Mouse (Mus musculus): ENCODE data around the gene Ttll9. TPM values are rescaled to one million over a fixed set of nuclear protein-coding genes. Genes with fewer than 3 reads are reported as not detected.

Gene Ttll9
- polyA plus RNA-seq (2017; shearing (Covaris generic)) = not detected

GRCm38 (mm10) chr2:152962091-152962793, at the start of gene Ttll9:
Ttll9 (plus strand) TSS chr2:152962485.

DNA sequence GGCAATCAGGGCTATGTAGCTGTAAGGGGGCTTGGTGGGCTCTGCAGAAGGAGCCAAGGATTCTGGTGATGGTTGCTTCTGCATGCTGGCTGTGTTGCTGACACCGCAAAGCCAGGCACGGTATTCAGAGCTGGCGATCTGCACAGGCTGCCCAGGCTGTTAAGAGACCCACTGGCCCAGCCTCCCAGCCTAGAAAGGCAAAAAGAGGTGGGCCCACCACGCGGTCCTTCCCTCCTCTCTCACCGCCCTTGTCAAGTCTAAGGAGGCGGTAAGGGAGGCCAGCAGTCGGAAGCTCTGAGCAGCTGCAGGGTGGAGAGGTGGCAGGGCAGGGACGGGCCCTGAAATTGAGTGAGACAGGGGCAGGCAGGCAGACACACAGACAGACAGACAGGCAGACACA, 29.2 kb upstream of the Ttll9 start, which contains the start of gene Foxs1:
TSS of gene Foxs1 (minus strand) at position 161 of the 400 bp plus-strand sequence.

DNA sequence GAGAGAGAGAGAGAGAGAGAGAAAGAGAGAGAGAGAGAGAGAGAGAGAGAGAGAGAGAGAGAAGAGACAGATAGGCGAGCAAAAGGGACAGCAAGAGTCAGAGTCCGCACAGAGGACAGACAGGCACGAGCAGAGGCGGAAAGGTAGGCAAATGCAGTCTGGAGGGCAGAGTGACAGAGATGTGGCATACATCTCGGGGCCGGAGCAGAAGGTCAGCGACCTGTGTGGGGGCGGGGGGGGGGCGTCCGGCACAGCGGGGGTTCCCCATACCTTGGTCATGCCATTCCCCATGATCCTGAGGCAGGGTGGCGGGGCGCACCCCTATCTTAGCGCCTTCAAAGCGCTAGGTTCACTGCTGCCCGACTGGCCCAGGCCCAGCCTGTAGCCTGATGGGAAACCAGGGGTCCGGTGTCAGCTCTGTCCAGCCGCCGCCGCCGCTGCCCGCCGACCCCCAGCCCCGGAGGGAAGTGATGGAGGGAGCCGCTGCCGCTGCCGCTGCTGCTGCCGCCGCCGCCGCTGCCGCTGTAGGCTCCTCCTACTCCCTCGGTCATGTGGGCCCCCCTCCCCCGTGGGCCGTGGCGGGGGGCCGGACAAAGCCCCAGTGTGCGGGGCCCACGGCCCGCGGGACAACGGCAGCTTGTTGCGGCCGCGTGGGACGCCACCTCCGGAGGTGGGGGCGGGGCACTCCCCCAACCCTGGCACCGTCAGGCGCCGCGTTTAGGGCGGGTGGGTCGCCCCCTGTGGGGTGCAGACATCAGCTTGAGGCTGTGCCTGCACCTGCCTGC, 11.0 kb upstream of the Ttll9 start, which contains the start of gene Dusp15:
TSS of gene Dusp15 (minus strand) at position 634 of the 785 bp plus-strand sequence.

DNA sequence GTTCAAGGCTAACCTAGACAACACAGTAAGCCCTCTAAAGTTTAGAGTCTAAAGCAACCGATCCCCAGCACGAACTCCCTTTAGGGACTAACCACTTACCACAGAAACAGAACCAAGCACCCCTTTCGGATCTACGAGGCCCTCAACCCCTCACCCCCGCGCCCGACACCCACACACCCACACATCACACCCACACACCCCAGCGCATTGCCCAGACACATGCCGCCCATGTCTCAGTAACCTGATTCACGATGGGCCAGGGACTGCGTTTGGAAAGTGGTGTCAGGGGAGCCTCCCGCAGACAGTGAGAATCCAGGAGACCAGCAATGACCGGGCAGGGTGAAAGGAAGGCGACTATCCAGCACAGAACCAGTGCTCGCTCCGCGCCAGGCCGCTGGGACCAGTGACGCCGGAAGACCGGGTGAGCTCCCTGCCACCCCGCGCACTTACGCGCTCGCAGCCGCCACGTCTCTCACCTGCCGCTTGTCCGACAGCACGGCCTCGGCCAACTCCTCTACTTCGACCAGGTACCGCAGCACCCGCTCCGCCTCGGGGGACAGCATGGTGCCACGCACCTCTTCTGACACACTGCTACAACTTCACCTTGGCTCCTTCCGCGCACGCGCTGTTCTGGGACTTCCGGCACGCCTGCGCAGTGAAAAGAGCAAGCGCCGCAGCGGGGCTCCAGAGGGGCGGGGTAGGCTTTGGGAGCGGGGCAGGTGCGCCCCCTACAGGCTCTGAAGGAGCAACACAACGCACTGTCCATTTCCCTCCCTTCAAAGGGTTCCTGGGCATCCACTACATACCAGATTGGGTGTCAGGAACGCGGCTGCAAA, 52.7 kb downstream of the Ttll9 start, which contains the start of gene Pdrg1:
TSS of gene Pdrg1 (minus strand) at position 670 of the 836 bp plus-strand sequence.

DNA sequence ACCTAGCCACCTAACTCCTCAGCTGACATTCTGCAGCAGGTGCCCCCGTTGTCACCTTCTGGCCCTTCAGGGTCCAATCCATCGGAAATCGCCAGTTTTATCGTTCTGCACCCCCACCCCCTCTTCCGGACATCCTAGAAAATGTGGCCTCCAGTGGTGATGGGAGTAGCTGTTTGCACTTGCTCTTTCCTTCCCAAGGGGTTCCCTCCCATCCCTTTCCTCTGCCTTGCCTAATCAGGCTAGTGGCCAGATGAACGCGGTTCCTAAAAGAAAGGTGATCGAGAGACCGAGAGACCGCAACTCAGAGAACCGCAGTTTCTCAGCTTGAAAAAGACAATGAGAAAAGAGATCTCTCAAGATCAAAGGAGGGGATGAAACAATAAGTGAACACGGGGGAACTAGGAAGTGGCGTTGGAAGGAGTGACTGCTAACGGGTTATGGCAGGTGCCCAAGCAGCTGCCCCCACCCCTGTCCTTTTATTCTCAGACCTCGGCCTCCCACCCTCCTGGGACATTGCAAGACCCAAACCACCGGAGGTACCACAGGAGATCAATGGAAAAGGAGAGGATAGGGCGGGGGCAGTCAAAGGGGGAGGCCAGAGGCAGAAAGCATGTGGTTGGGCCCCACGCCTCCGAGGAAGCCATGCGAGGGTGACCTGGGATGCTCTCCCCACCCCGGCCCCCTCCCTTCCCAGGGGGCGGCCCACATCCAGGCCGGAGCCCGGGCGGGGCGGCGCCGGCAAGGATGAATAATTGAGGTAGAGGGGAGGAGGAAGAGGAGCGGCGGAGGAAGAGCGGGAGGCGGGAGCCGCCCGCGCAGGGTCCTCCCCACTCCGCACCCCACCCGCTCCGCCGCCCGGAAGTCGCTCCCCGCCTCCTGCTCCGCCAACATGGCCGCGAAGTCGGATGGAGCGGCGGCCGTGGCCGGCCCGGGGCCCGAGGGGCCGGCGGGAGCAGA, 69.1 kb downstream of the Ttll9 start, which contains the start of gene Xkr7:
TSS of gene Xkr7 (plus strand) at position 727 of the 957 bp plus-strand sequence.

Other genes starting within 250 kb of the Ttll9 start
- gene Id1, start 226.2 kb upstream of the Ttll9 start, polyA plus RNA-seq (2017; shearing (Covaris generic)) = not detected
- not detected for gene Cox4i2, start 208.3 kb upstream of the Ttll9 start, polyA plus RNA-seq (2017; shearing (Covaris generic))
- 12.0 TPM for gene Bcl2l1, start 130.8 kb upstream of the Ttll9 start, polyA plus RNA-seq (2017; shearing (Covaris generic))
- 0.85 TPM for gene Tpx2, start 114.5 kb upstream of the Ttll9 start, polyA plus RNA-seq (2017; shearing (Covaris generic))
- not detected for gene Mylk2, start 51.1 kb upstream of the Ttll9 start, polyA plus RNA-seq (2017; shearing (Covaris generic))
- gene Foxs1, start 29.3 kb upstream of the Ttll9 start, polyA plus RNA-seq (2017; shearing (Covaris generic)) = not detected
- not detected for gene Dusp15, start 10.8 kb upstream of the Ttll9 start, polyA plus RNA-seq (2017; shearing (Covaris generic))
- 90.4 TPM for gene Pdrg1, start 52.9 kb downstream of the Ttll9 start, polyA plus RNA-seq (2017; shearing (Covaris generic))
- gene Xkr7, start 69.4 kb downstream of the Ttll9 start, polyA plus RNA-seq (2017; shearing (Covaris generic)) = not detected
- gene Ccm2l, start 103.5 kb downstream of the Ttll9 start, polyA plus RNA-seq (2017; shearing (Covaris generic)) = not detected
- gene Hck, start 146.0 kb downstream of the Ttll9 start, polyA plus RNA-seq (2017; shearing (Covaris generic)) = not detected
- gene Tm9sf4, start 198.8 kb downstream of the Ttll9 start, polyA plus RNA-seq (2017; shearing (Covaris generic)) = 40.2 TPM